Mouse (Mus musculus) ES-Bruce4 (cell line): ENCODE results near the gene Olfr691. TPM values are rescaled to one million over a fixed set of nuclear protein-coding genes. Genes with fewer than 3 reads are reported as not detected.

Experiments used
- H3K27ac ChIP-seq: 2 replicates; pipeline ENCODE4 v1.5.1; 2012; ENCODE audit warnings: low read length, inconsistent platforms; ENCODE audit not compliant: insufficient read depth
- H3K27me3 ChIP-seq: 2 replicates; pipeline ENCODE4 v1.6.1; 2012; ENCODE audit warnings: mild to moderate bottlenecking, low read length, inconsistent platforms; ENCODE audit not compliant: control insufficient read depth, poor library complexity, insufficient read depth, severe bottlenecking
- H3K36me3 ChIP-seq: 2 replicates; pipeline ENCODE4 v1.6.1; 2012; ENCODE audit warnings: inconsistent platforms, mild to moderate bottlenecking, low read length, moderate library complexity; ENCODE audit not compliant: control insufficient read depth, poor library complexity, insufficient read depth, severe bottlenecking
- H3K4me1 ChIP-seq: one replicate; pipeline ENCODE4 v1.8.1; 2011; ENCODE audit warnings: low read length; ENCODE audit not compliant: control insufficient read depth, insufficient read depth
- H3K4me3 ChIP-seq: 2 replicates; pipeline ENCODE4 v1.5.1; 2011; ENCODE audit warnings: low read depth, mild to moderate bottlenecking, low read length
- H3K9ac ChIP-seq: 2 replicates; pipeline ENCODE4 v1.6.1; 2012; ENCODE audit warnings: low read depth, mild to moderate bottlenecking, inconsistent platforms; ENCODE audit not compliant: poor library complexity, severe bottlenecking
- H3K9me3 ChIP-seq: replicated peaks from 2 replicates; pipeline ENCODE4 v1.6.1; 2012; ENCODE audit warnings: mild to moderate bottlenecking, low read length, inconsistent platforms; ENCODE audit not compliant: control insufficient read depth, poor library complexity, insufficient read depth, severe bottlenecking
- CTCF ChIP-seq: IDR thresholded peaks from one replicate; pipeline ENCODE4 v1.8.1; 2011; ENCODE audit warnings: low read depth, low read length
- EP300 ChIP-seq: IDR thresholded peaks from 2 replicates; pipeline ENCODE4 v1.6.1; 2011; ENCODE audit warnings: low read depth, low read length; ENCODE audit not compliant: insufficient read depth
- POLR2A ChIP-seq: IDR thresholded peaks from one replicate; pipeline ENCODE4 v1.8.1; 2011; ENCODE audit warnings: low read length; ENCODE audit not compliant: insufficient read depth
- polyA plus RNA-seq: library from polyadenylated mRNA; stranded (reverse); fragments of >200 nt; gene quantifications from 2 replicates; pipeline ENCODE4 v1.2.4, GENCODE M21; 2011; ENCODE audit warnings: low read depth; ENCODE audit not compliant: missing spikeins, insufficient read depth, insufficient read length

The Olfr691 gene
- 0.85 TPM in 1 of 2 replicates, not detected in the other for polyA plus RNA-seq

DNA sequence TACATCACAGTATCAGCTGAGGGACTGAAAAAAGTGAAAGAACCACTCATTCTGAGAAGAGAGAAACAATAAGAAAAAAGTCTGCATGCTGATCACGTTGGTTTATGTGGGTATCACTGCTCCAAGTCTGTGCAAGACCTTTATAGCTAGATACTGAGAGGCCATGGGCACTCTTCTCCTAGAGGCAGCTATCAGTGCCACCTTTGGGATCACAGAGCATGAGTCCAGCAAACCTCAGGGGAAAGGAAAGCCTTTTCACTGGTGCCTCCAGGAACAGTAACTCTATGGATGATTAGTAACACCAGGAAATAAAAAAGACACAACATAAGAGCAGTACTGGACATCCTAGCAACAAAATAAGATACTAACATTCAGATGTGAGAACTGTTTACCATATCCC, at the start of gene Olfr691:
TSS of gene Olfr691 (minus strand) at position 101 of the 400 bp plus-strand sequence.
- Histone ChIP-seq H3K4me3 (no peak within 1 kb of the TSS), H3K9ac (no peak within 1 kb of the TSS), H3K4me1 (no peaks in the 10 kb centered on the region), H3K27me3 (no peaks in the 10 kb centered on the region), H3K36me3 (no peaks in the 10 kb centered on the region), H3K27ac (no peak within 1 kb of the TSS), H3K9me3 (no peaks in the 10 kb centered on the region)
- TF ChIP-seq EP300: no peak
- no peak for TF ChIP-seq CTCF
- no peak for TF ChIP-seq POLR2A

DNA sequence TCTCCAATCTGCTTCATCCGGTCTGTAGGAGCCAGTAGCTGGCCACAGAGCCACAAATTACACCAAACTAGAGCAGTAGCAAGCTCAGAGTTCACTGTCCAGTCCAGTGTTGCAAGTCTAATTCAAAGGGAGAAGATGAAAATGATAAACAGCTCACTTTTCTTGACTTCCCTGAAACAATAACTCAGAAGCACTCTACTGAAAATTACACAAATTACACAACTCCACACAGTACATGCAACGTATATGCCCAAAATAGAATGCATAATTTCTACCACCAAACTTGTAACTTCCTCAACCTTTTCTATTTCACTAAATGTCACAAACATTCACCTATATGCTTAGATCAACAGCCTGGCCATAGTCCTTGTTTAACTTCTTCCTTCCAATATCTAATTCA, 48.2 kb upstream of the Olfr691 start:
- Histone ChIP-seq H3K9ac (no peak overlapping the region), H3K27me3 (no peaks in the 10 kb centered on the region), H3K9me3 (no peaks in the 10 kb centered on the region), H3K4me1 (no peaks in the 10 kb centered on the region), H3K4me3 (no peak overlapping the region), H3K36me3 (peaks cover 27% of the 10 kb centered on the region), H3K27ac (no peak overlapping the region)
- no peak for TF ChIP-seq EP300
- TF ChIP-seq CTCF: no peak
- no peak for TF ChIP-seq POLR2A

DNA sequence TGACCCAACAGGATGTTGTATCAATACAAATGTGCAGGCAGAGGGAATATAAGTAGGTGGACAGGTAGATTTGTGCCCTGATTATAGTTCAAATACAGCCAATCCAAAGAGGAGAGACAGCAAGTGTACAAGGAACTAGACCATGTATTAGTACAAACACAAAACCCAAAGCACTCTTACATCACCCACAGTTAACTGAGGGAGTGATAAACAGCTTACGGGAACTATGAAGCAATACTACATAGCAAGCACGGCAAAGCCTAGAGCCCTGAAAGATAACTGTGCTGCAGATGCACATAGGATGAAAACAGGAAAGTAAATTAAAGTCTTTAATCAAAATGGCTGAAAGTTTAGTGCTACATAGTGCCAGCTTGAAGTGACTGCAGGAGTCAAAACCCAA, 45.6 kb upstream of the Olfr691 start:
- Histone ChIP-seq H3K9me3 (no peaks in the 10 kb centered on the region), H3K9ac (no peak overlapping the region), H3K36me3 (peaks cover 45% of the 10 kb centered on the region), H3K4me1 (no peaks in the 10 kb centered on the region), H3K27ac (no peak overlapping the region), H3K27me3 (no peaks in the 10 kb centered on the region), H3K4me3 (no peak overlapping the region)
- no peak for TF ChIP-seq POLR2A
- no peak for TF ChIP-seq EP300
- no peak for TF ChIP-seq CTCF

DNA sequence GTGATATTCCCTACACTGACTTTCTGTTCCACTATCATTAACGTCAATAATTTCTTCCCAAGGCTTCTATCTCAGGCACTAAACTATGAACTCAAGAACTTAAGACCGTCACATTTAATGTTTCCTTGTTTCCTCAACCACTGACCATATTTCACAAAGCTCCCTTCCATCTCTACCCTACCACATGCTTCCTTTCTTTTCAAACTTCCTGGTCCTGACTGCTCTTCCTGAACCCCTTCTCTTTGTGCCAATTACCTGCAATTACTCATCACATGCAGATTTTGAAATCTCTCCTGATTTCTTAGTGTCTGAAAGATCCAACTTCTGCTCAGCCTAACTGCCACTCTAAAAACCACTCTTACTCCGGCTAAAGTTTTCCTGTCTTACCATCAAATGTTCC, 38.3 kb upstream of the Olfr691 start:
- no peaks in the 10 kb centered on the region for H3K4me1 ChIP-seq
- H3K4me3 ChIP-seq: no peak overlapping the region
- H3K36me3 ChIP-seq: peaks cover 46% of the 10 kb centered on the region
- H3K9ac ChIP-seq: no peak overlapping the region
- no peaks in the 10 kb centered on the region for H3K9me3 ChIP-seq
- H3K27ac ChIP-seq: no peak overlapping the region
- TF ChIP-seq EP300 (no peak), CTCF (no peak), POLR2A (no peak)
- H3K27me3 ChIP-seq: no peaks in the 10 kb centered on the region

DNA sequence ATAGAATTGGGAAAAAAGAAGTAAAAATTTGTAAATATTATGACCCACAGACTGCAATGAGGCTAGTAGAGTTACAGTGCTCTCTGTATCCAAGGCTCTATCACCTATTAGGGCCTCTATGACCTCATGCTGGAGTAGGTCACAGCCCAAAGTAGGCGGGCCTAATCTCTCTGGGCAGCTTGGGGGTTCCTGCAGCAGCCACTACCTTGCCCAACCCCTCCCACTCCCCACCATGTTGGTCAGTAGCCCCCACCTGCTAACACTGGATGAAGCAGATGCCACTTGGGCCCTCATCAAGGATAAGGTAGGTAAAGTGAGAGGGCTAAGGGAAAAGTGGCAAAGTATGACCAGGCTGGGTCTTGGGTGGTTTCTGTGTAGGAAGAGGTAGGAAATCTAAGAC, 32.8 kb upstream of the Olfr691 start, which contains the start of gene Gm5901:
TSS of gene Gm5901 (plus strand) at position 173 of the 400 bp plus-strand sequence.
- H3K27ac ChIP-seq: no peak within 1 kb of the TSS
- no peak within 1 kb of the TSS for H3K9ac ChIP-seq
- no peaks in the 10 kb centered on the region for H3K4me1 ChIP-seq
- no peak within 1 kb of the TSS for H3K4me3 ChIP-seq
- TF ChIP-seq CTCF: no peak
- TF ChIP-seq POLR2A: no peak
- TF ChIP-seq EP300: no peak
- no peaks in the 10 kb centered on the region for H3K9me3 ChIP-seq
- peaks cover 13% of the 10 kb centered on the region for H3K36me3 ChIP-seq
- H3K27me3 ChIP-seq: no peaks in the 10 kb centered on the region

DNA sequence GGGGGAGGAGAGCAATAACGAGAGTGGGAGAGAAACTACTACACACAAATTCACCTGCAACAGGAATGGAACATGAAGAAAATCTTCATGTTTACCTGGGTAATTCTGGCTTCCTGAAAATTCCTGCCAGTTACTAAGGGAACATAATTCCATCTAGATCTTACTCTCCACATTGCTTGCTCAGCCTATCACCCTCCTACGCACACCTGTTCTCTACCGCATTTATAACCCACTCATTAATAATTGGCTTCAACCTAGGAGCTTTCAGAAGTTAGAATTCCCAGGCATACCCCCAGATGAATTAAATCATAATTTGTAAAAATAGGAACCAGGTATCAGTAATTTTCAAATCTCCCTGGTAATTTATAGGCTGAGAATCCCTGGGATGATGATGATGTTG, 31.9 kb upstream of the Olfr691 start:
- Histone ChIP-seq H3K9me3 (no peaks in the 10 kb centered on the region), H3K27ac (no peak overlapping the region), H3K27me3 (no peaks in the 10 kb centered on the region), H3K9ac (no peak overlapping the region), H3K36me3 (peaks cover 7% of the 10 kb centered on the region), H3K4me1 (no peaks in the 10 kb centered on the region), H3K4me3 (no peak overlapping the region)
- TF ChIP-seq CTCF (no peak), EP300 (no peak)
